Mouse (Mus musculus): ENCODE data around the gene Tex2. TPM values are rescaled to one million over a fixed set of nuclear protein-coding genes. Genes with fewer than 3 reads are reported as not detected.
"Not testable (repeated sequence)": the region's sequence is repeated elsewhere in the genome, so short reads cannot be mapped to it uniquely, and the experiment has no call there.

Tex2 gene
- polyA plus RNA-seq, 1 experiment from 2014 or later = 24.0 TPM

DNA sequence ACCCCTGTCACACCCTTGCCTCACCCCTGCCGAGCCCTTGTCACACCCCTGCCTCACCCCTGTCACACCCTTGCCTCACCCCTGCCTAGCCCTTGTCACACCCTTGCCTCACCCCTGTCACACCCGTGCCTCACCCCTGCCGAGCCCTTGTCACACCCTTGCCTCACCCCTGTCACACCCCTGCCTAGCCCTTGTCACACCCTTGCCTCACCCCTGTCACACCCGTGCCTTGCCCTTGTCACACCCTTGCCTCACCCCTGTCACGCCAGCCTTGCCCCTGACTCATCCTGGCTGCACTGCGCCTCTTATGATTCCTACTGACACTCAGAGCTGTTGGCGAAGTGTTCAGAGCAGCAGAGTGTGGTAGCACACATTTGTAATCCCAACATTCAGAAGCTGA is 105.6 kb downstream of the Tex2 start:
- peaks cover 54% of the 10 kb centered on the region for H3K36me3 ChIP-seq
- no peaks in the 10 kb centered on the region for H3K27me3 ChIP-seq
- 92% methylated on average over 7 of the region's 7 CpGs for WGBS
- ATAC-seq (ENCODE audit: low read depth) = no peak
- H3K27ac ChIP-seq (replicated peaks) = no peak overlapping the region
- H3K4me2 ChIP-seq = no peak overlapping the region
- H3K9me3 ChIP-seq = no peaks in the 10 kb centered on the region
- peaks cover 4% of the 10 kb centered on the region; the same call in 1 of the 2 replicates for H3K4me1 ChIP-seq (replicated peaks)
- no peak overlapping the region for H3K9ac ChIP-seq
- H3K4me3 ChIP-seq = no peak overlapping the region

DNA sequence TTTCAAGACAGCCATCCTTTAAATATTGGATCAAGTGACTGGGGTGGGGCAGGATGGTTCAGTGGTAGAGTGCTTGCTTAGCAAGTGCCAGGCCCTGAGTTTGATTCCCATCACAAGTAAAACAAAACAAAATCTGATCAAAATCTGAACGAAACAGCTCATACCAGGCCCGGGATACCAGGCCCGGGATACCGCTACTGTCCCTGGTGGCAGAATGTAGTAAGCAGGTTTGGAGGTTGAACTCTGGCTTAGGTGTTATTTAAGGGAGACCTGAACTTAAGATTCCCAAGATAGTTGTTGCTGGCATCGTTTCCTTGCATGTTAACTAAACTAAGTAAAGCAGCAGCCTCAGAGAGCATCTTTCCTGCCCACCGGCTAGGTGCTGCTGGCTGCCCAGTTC is 107.0 kb downstream of the Tex2 start:
- 91% methylated on average over 6 of the region's 6 CpGs for WGBS
- no peak for ATAC-seq (ENCODE audit: low read depth)
- H3K27ac ChIP-seq (replicated peaks) = no peak overlapping the region
- peaks cover 42% of the 10 kb centered on the region for H3K36me3 ChIP-seq
- H3K9me3 ChIP-seq = no peaks in the 10 kb centered on the region
- peaks cover 15% of the 10 kb centered on the region for H3K4me1 ChIP-seq (replicated peaks)
- no peak overlapping the region for H3K4me3 ChIP-seq
- H3K27me3 ChIP-seq = no peaks in the 10 kb centered on the region
- H3K9ac ChIP-seq = no peak overlapping the region
- H3K4me2 ChIP-seq = no peak overlapping the region

DNA sequence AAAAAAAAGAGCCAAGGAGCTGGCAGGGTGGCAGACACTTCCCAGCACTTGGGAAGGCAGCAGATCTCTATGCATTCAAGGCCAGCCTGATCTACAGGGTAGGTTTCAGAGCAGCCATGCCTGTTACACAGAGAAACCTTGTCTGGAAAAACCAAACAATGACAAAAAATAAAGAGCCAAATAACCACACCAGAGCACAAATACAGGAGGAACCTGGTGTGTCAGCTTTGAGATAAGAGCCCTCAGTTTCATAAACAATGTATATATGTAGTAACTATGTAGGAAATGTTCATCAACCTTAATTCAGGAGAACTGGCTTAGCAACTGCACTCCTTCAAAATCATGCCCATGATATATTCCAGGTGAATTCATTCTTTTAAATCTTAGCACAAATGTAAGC is 109.1 kb downstream of the Tex2 start:
- H3K27ac ChIP-seq (replicated peaks) = no peak overlapping the region
- no peaks in the 10 kb centered on the region for H3K9me3 ChIP-seq
- peaks cover 20% of the 10 kb centered on the region for H3K4me1 ChIP-seq (replicated peaks)
- H3K4me2 ChIP-seq = no peak overlapping the region
- no peaks in the 10 kb centered on the region for H3K27me3 ChIP-seq
- H3K36me3 ChIP-seq = peaks cover 23% of the 10 kb centered on the region
- no peak overlapping the region for H3K4me3 ChIP-seq
- no peak for ATAC-seq (ENCODE audit: low read depth)
- no peak overlapping the region for H3K9ac ChIP-seq

DNA sequence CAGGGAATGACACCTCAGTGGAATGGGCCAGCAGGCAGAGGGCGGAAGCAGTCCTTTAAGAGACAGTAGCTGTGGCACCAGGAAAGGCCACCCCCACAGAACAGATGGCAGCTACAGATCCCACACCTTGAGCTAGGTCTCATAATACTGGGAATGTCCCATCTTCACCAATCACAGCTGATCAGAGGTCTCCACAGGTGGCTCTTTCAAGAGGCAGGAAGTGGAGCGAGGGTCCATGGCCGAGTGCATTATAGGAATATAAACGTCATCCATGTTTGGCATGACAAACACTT is 109.9 kb downstream of the Tex2 start:
- Histone ChIP-seq H3K9ac (no peak overlapping the region), H3K27me3 (no peaks in the 10 kb centered on the region), H3K27ac (replicated peaks) (0 out of 2 replicates have a peak overlapping the region, but pooled peaks have one; percentile 38), H3K4me2 (no peak overlapping the region), H3K9me3 (no peaks in the 10 kb centered on the region), H3K4me1 (replicated peaks) (peaks cover 20% of the 10 kb centered on the region), H3K36me3 (peaks cover 15% of the 10 kb centered on the region), H3K4me3 (no peak overlapping the region)
- ATAC-seq (ENCODE audit: low read depth) = no peak
- 85% methylated on average over 4 of the region's 4 CpGs for WGBS

DNA sequence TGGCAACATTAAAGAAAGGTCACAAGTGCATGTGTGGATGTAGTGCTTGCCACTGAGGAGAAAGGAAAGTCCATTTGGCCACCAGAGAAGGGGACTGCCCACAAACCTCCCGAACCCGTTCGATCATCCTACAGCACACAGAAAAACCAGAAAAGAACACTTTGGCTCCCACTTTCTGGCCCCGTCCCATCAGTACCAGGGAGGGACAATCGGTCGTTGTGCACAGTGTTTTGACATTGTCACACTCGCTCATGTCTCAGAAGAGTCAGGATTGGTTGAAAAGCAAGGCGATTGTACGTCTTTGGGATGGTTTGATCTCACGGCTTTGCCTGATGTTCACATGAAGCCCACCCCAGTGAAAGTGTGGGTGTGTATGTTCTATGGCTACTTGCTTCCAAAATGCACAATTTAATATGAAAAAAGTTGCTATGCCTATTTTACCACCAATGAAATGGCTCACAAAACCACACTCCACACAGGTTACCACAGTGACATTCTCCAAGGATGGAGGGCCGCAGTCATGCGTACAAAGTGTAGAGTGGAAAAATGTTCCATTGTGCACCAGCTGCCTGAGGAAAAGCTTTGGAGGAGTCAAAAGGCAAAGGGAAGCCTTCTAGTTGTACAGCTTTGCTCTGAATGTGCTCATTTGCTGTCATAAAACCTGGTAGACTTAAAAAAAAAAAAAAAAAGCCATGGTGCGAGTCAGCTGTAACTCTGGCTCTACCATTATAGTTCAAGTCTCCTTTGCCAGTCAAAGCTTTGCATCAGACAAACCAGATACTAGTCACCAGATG is 110.4 kb downstream of the Tex2 start:
- 55% methylated on average over 13 of the region's 13 CpGs for WGBS
- Histone ChIP-seq H3K27ac (replicated peaks) (peak overlapping the region; percentile 38; the same call in 1 of the 2 replicates), H3K4me3 (no peak overlapping the region), H3K27me3 (no peaks in the 10 kb centered on the region), H3K4me2 (no peak overlapping the region), H3K36me3 (peaks cover 12% of the 10 kb centered on the region; the same call in 1 of the 2 replicates), H3K4me1 (replicated peaks) (peaks cover 20% of the 10 kb centered on the region), H3K9me3 (no peaks in the 10 kb centered on the region), H3K9ac (no peak overlapping the region)
- no peak for ATAC-seq (ENCODE audit: low read depth)

DNA sequence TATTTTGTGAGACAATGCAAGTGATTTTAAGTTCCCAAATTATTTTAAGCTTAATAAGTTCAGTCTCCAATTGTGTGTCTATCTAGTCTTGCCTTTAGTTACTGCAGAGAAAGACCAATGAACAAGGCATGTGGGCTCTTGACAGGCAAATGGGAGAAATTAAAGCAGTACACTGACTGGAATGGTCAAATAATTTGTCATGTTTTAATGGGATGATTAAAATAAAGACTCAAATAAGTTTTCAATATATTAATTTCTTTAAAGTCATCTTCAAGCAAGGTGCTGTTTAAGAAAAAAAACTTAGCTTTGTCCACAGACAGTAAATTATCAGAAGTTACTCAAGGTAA is 111.1 kb downstream of the Tex2 start:
- peaks cover 20% of the 10 kb centered on the region for H3K4me1 ChIP-seq (replicated peaks)
- peak overlapping the region; percentile 94 for H3K4me3 ChIP-seq
- H3K27me3 ChIP-seq = no peaks in the 10 kb centered on the region
- H3K36me3 ChIP-seq = peaks cover 12% of the 10 kb centered on the region; the same call in 1 of the 2 replicates
- H3K9ac ChIP-seq = peak overlapping the region; percentile 100
- no peak for ATAC-seq (ENCODE audit: low read depth)
- peak overlapping the region; percentile 81 for H3K4me2 ChIP-seq
- no peaks in the 10 kb centered on the region for H3K9me3 ChIP-seq
- H3K27ac ChIP-seq (replicated peaks) = peak overlapping the region; percentile 98

DNA sequence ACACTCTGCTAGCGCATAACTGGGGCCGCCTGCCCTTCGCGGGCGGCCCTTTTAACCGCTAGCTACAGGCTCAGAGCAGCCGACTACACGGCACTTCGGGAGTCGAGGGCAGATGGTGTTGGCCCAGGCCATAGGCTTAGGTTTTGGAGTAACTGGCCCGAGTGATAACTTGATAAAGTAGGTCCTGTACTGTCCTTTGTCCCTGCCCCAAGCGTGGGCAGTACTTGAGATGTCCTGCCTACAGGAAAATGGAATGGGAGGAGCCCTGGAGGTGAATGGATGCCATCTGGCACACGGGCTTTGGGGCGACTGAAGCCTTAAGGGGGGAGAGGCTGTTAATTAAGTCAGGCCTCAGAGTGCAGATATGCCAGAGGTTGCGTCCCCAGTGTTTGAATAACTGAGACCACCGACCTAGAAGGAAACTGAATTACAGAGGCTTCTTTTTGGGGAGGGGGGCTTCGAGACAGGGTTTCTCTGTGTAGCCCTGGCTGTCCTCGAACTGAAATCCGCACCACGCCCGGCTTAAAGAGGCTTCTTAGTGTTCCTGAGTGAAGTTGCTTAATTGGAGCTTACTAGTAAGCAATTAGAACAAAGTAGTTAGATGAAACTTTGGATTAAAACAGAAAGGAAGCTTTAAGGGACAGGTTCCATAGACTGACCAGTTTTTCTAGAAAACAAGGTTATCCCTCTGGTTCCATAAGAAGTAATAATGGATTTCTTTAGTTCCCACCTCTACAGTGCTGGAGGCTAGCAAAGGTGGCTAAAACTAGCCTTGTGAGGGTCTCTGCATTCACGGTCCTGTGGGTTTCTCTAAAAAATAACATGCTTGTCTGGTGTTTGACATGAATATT is 111.7 kb downstream of the Tex2 start:
- H3K27me3 ChIP-seq = no peaks in the 10 kb centered on the region
- ATAC-seq (ENCODE audit: low read depth) = peak; percentile 80
- peaks cover 8% of the 10 kb centered on the region; the same call in 1 of the 2 replicates for H3K36me3 ChIP-seq
- no peaks in the 10 kb centered on the region for H3K9me3 ChIP-seq
- under 1% methylated on average over 22 of the region's 22 CpGs for WGBS
- peaks cover 20% of the 10 kb centered on the region for H3K4me1 ChIP-seq (replicated peaks)
- peak overlapping the region; percentile 81 for H3K4me2 ChIP-seq
- H3K4me3 ChIP-seq = peak overlapping the region; percentile 94
- peak overlapping the region; percentile 100 for H3K9ac ChIP-seq
- peak overlapping the region; percentile 98 for H3K27ac ChIP-seq (replicated peaks)

DNA sequence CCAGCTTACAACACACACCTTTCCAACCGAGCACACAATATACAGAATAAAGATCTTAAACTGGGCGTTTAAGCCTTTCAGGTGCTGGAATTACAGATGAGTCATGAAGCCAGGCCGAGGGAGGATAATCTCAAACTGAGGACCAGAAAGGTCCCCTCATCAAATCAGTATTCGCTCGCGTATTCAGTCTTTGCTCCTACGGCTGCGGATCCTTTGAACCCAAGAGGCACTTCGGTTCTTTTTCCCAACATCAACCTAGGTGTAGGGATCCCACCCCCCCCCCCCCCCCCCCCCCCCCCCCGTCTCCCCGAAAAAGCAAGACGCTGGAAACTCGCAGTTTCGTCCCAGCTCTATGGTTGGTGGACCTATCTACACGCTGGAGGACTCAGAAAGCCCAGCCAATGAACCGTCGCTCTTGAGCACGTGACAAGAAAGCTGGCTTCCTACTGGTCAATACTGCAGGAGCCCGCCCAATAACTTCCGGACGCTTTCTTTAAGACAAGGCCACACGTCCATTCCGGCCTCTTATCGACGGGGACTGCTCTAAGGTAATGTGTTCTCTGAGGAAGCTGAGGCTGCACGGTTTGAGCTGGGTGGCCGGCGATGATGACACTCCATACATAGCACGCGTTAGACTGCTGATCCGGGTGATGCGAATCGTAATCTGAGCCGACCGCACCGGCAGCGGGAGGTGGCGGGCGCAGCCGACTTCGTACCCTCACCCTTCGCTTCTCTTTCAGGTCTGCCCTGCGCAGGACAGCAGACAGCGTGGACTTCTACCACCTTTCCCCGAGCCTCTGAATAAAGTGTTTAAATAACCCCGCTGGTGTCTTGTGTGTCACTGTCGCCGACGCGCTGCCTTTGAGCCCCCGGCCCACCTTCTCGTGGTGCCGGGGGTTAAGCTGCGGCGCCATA is 112.6 kb downstream of the Tex2 start:
- Histone ChIP-seq H3K27me3 (no peaks in the 10 kb centered on the region), H3K36me3 (no peaks in the 10 kb centered on the region), H3K4me1 (replicated peaks) (peaks cover 20% of the 10 kb centered on the region), H3K4me2 (peak overlapping the region; percentile 81), H3K27ac (replicated peaks) (peak overlapping the region; percentile 98), H3K9ac (peak overlapping the region; percentile 100), H3K9me3 (no peaks in the 10 kb centered on the region), H3K4me3 (peak overlapping the region; percentile 94)
- ATAC-seq (ENCODE audit: low read depth) = peak; percentile 99
- under 1% methylated on average over 54 of the region's 55 CpGs for WGBS

DNA sequence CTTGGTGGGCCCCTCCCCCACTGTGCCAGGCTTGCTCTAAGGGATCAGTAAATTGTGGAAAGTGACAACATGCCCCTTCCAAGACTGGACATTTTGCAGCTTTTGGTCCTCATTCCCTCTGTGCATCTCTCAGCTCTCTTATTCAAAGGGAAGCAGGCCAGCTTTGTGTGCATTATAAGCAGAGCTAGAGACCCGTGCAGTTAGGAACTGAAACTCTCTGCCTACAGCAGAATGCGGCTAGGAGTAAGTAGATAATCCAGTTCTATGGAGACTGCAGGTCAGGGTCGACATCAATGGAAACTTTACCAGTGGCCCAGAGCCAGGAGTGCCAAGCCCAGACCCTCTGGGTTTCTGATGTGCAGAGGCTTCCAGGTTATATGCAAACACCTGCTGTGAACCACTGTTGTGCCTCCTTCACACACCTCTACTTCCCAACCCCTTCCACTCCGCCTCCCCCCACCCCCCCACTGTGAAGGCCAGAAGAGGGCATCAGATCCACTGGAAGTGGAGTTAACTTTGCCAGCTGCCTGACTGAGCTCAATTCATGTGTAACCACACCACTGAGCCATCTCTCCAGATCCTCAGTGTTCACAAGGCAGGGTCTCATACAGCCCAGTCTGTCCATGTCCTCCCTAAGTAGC is 114.4 kb downstream of the Tex2 start:
- H3K27me3 ChIP-seq = no peaks in the 10 kb centered on the region
- H3K4me3 ChIP-seq = no peak overlapping the region
- H3K27ac ChIP-seq (replicated peaks) = no peak overlapping the region
- 22% methylated on average over 4 of the region's 4 CpGs for WGBS
- H3K36me3 ChIP-seq = no peaks in the 10 kb centered on the region
- peaks cover 20% of the 10 kb centered on the region for H3K4me1 ChIP-seq (replicated peaks)
- 0 out of 2 replicates have a peak overlapping the region, but pooled peaks have one; percentile 31 for H3K9ac ChIP-seq
- H3K9me3 ChIP-seq = no peaks in the 10 kb centered on the region
- no peak overlapping the region for H3K4me2 ChIP-seq
- ATAC-seq (ENCODE audit: low read depth) = no peak

DNA sequence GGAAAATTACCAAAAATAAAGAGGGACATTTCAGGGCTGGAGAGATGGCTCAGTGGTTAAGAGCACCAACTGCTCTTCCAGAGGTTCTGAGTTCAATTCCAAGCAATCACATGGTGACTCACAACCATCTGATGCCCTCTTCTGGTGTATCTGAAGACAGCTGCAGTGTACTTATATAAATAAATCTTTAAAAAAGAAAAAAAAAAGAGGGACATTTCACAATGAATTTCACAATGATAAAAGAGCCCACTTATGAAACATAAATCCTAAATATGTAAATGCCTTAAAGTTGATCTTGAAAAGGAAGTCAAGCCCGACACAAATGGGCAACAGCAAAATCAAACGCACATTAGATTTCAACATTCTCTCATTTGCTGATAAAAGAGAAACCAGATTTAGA is 115.3 kb downstream of the Tex2 start:
- H3K27me3 ChIP-seq = no peaks in the 10 kb centered on the region
- H3K27ac ChIP-seq (replicated peaks) = no peak overlapping the region
- H3K9me3 ChIP-seq = no peaks in the 10 kb centered on the region
- 94% methylated on average over 2 of the region's 2 CpGs for WGBS
- H3K4me1 ChIP-seq (replicated peaks) = peaks cover 19% of the 10 kb centered on the region
- no peaks in the 10 kb centered on the region for H3K36me3 ChIP-seq
- ATAC-seq (ENCODE audit: low read depth) = no peak
- H3K9ac ChIP-seq = no peak overlapping the region
- no peak overlapping the region for H3K4me3 ChIP-seq
- no peak overlapping the region for H3K4me2 ChIP-seq

DNA sequence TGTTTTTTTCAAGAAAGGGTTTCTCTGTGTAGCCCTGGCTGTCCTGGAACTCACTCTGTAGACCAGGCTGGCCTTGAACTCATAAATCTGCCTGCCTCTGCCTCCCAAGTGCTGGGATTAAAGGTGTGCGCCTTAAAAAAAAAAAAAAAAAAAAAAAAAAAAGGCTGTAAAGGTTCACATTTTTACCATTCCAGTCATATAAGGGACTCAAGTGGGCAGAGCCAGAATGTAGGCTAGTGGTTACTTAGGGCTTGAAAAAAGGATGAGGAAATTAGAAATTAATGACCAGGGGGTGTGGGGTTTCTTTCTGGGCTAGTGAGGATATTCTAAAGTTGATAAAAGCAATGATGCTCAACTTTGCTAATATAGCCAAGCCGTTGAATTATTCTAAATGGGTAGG is 116.2 kb downstream of the Tex2 start:
- not testable (repeated sequence) for H3K9ac ChIP-seq; H3K27ac ChIP-seq (replicated peaks); H3K4me2 ChIP-seq; H3K9me3 ChIP-seq; H3K27me3 ChIP-seq; ATAC-seq (ENCODE audit: low read depth); H3K4me3 ChIP-seq; H3K36me3 ChIP-seq
- 91% methylated on average over 2 of the region's 2 CpGs for WGBS
- H3K4me1 ChIP-seq (replicated peaks) = peaks cover 11% of the 10 kb centered on the region

Measured in neural tube, embryonic 13.5 days (tissue).